Mouse (Mus musculus) lung, embryonic 15.5 days (tissue): ENCODE results near the gene Trp53i11. TPM values are rescaled to one million over a fixed set of nuclear protein-coding genes. Genes with fewer than 3 reads are reported as not detected.
A peak's percentile ranks its signal among the peaks of the same experiment; 100 is the strongest.

Source experiments
- ATAC-seq: fragments of 200-750 bp; cut with Nextera tagmentation; 2 replicates; pipeline ENCODE4 v1.8.0; 2017; ENCODE audit warnings: moderate number of reproducible peaks, borderline replicate concordance; ENCODE audit not compliant: low FRiP score, low TSS enrichment; ENCODE audit errors: extremely low read depth
- H3K27ac ChIP-seq: fragments of 300-500 bp; sonication (generic); 2 replicates; pipeline ENCODE4 v1.5.1; 2015; ENCODE audit warnings: moderate library complexity, mild to moderate bottlenecking, inconsistent platforms
- H3K27me3 ChIP-seq: fragments of 300-500 bp; sonication (generic); 2 replicates; pipeline ENCODE4 v1.6.1; 2015; ENCODE audit warnings: inconsistent platforms
- H3K36me3 ChIP-seq: fragments of 300-500 bp; sonication (generic); 2 replicates; pipeline ENCODE4 v1.6.1; 2015; ENCODE audit warnings: inconsistent platforms
- H3K4me1 ChIP-seq: fragments of 300-500 bp; sonication (generic); 2 replicates; pipeline ENCODE4 v1.6.1; 2015; ENCODE audit warnings: inconsistent platforms
- H3K4me2 ChIP-seq: fragments of 300-500 bp; sonication (generic); 2 replicates; pipeline ENCODE4 v1.6.1; 2015; ENCODE audit warnings: inconsistent platforms, mild to moderate bottlenecking, moderate library complexity
- H3K4me3 ChIP-seq: fragments of 300-500 bp; sonication (generic); 2 replicates; pipeline ENCODE4 v1.5.1; 2015; ENCODE audit warnings: mild to moderate bottlenecking, inconsistent platforms
- H3K9ac ChIP-seq: fragments of 300-500 bp; sonication (generic); 2 replicates; pipeline ENCODE4 v1.6.1; 2015; ENCODE audit warnings: inconsistent platforms
- H3K9me3 ChIP-seq: fragments of 300-500 bp; sonication (generic); 2 replicates; pipeline ENCODE4 v1.6.1; 2016; ENCODE audit warnings: inconsistent platforms
- WGBS: fragments of 180-500 bp; shearing (Covaris S2); methylation state at CpG from one replicate; pipeline ENCODE4 v1.1.7; 2015; 5-methylcytosine and 5-hydroxymethylcytosine counted together
- polyA plus RNA-seq: library from polyadenylated mRNA; unstranded; fragments of >200 nt; fragmentation: Nextera tagmentation; extraction: Ambion mirVana; gene quantifications from 2 replicates; pipeline ENCODE4 v1.2.1, GENCODE M21; 2015

Gene Trp53i11
- polyA plus RNA-seq: 24.9 and 29.7 TPM in 2 replicates

DNA sequence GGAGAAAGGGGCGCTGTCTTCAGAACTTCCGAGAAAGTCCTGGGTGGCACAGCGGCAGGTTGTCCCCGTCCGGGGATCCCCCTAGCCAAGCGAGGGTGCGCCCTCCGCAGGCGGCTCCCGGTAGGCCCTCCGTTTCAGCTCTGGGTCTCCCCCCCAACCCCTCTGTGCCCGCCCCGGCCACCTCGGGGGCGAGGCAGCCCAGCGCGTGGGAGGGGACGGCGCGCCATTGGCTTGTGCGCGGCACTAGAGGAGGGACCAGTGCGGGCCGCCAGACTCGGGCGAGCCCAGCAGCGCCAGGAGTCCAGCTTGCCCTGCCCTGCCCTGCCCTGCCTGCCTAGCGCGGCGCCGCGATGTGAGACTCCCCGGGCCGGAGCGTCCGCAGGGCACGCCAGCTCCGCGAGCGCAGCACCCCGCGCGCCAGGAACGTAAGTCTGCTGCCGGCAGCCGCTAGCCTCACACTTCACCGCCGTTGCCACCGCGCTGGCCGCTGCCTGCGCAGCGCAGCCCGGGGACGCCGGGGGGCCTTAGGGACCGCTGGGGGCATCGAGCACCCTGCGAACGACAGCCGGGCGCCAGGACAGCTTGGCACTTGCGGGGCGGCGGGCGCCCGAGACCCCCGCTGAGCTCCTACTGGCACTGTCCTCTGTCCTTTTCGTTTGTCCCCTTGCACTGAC, at the start of gene Trp53i11:
Gene Trp53i11 (plus strand): TSS at position 226 of the 674 bp plus-strand sequence.
- Histone ChIP-seq H3K4me2 (peak within 1 kb of the TSS; percentile 96), H3K27ac (peak within 1 kb of the TSS; percentile 52), H3K27me3 (peaks cover 12% of the 10 kb centered on the region), H3K36me3 (no peaks in the 10 kb centered on the region), H3K9me3 (no peaks in the 10 kb centered on the region), H3K4me3 (peak within 1 kb of the TSS; percentile 65), H3K4me1 (peaks cover 29% of the 10 kb centered on the region), H3K9ac (peak within 1 kb of the TSS; percentile 64)
- under 1% methylated on average over 69 of the region's 69 CpGs for WGBS
- peak; percentile 88 for ATAC-seq

DNA sequence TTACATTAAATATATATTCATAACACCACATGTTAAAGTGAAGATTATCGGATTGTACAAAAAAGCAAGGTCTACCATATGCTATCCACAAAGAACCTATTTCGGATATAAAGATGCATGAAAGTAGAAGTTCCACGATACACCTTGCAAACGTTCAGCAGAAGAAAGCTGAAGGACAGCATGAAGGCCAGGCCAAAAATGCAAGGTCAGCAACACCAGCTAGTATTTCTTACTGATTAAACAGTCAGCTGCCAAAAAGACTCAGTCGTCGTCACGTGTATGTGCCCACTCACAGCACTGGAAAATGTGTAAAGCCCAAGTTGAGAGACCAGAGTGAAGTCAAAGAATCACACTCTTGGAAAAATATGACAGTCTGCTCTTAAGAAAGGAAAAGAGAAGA, 47.9 kb upstream of the Trp53i11 start:
- no peaks in the 10 kb centered on the region for H3K4me1 ChIP-seq
- no peak overlapping the region for H3K9ac ChIP-seq
- H3K4me3 ChIP-seq: no peak overlapping the region
- ATAC-seq: no peak
- no peaks in the 10 kb centered on the region for H3K9me3 ChIP-seq
- no peak overlapping the region for H3K27ac ChIP-seq
- H3K27me3 ChIP-seq: no peaks in the 10 kb centered on the region
- H3K4me2 ChIP-seq: no peak overlapping the region
- no peaks in the 10 kb centered on the region for H3K36me3 ChIP-seq
- 85% methylated on average over 7 of the region's 7 CpGs for WGBS

DNA sequence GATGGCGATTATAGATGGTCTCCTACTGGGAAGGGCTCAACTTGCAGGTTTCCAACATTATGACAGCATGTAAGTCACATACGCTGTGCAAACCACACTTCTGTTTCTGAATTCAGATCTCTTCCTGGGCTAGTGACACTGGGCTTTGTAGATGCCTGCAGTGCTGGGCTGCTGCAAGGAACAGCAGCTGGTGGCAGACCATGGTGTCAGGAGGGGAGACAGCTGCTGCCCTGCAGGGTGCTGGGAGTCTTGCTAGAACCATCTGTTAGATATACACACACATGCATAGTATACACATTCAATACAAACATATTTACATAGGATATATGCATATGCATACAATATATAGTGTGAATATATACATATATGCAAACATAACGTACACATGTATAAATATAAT, 46.0 kb upstream of the Trp53i11 start:
- no peaks in the 10 kb centered on the region for H3K27me3 ChIP-seq
- WGBS: 69% methylated on average over 3 of the region's 3 CpGs
- H3K36me3 ChIP-seq: no peaks in the 10 kb centered on the region
- no peaks in the 10 kb centered on the region for H3K4me1 ChIP-seq
- H3K9ac ChIP-seq: no peak overlapping the region
- no peak overlapping the region for H3K4me2 ChIP-seq
- ATAC-seq: no peak
- no peak overlapping the region for H3K27ac ChIP-seq
- no peaks in the 10 kb centered on the region for H3K9me3 ChIP-seq
- H3K4me3 ChIP-seq: no peak overlapping the region

DNA sequence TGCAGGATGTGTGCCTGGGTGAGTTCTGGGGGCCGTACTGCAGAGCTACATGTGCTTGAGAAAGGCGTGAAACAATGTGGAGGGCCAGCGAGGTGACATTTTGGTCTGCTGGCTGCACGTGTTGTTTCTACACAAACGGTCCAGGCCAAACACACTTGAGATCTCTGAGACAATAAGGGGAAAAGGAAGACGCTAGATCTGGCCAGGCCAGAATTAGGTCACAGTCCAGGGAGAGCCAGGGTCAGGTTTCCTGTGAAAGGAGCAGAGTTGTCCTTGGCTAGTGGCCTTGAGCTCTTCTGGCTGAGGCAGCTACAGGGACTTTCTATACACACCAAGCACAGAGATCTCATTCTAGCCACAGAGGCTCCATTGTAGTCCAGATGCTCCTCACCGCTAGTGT, 44.7 kb upstream of the Trp53i11 start:
- 0 out of 2 replicates have a peak, but pooled peaks have one; percentile 65 for ATAC-seq
- WGBS: 47% methylated on average over 7 of the region's 7 CpGs
- H3K27ac ChIP-seq: peak overlapping the region; percentile 64

DNA sequence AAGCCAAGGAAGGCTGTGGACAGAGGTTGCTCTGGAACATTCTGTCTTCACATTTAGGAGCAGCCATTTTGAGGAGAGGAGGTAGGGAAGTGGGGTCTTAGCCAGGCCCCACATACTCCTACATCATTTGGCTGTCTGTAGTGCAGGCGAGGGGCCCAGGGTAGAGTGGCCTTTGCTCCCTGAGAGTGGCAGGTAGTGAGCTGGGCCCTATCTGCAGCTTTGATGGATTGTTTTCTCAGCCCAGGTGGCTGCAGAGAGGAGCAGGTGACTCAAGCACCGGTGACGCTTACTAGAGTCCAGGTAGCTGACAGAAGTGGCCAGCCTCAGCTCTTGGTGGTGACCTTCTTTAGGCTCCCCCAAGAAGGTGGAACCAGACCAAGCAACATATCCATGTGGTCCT, 43.2 kb upstream of the Trp53i11 start:
- H3K4me1 ChIP-seq: no peaks in the 10 kb centered on the region
- no peak overlapping the region for H3K9ac ChIP-seq
- no peaks in the 10 kb centered on the region for H3K36me3 ChIP-seq
- H3K4me2 ChIP-seq: no peak overlapping the region
- no peak overlapping the region for H3K27ac ChIP-seq
- H3K4me3 ChIP-seq: no peak overlapping the region
- 73% methylated on average over 3 of the region's 3 CpGs for WGBS
- no peak for ATAC-seq
- no peaks in the 10 kb centered on the region for H3K27me3 ChIP-seq
- H3K9me3 ChIP-seq: no peaks in the 10 kb centered on the region

More for the DNA sequence above, 44.7 kb upstream of the Trp53i11 start:
- H3K27me3 ChIP-seq: no peaks in the 10 kb centered on the region
- H3K9ac ChIP-seq: no peak overlapping the region
- no peak overlapping the region for H3K4me3 ChIP-seq
- no peaks in the 10 kb centered on the region for H3K9me3 ChIP-seq
- no peak overlapping the region for H3K4me2 ChIP-seq
- no peaks in the 10 kb centered on the region for H3K36me3 ChIP-seq
- H3K4me1 ChIP-seq: no peaks in the 10 kb centered on the region

DNA sequence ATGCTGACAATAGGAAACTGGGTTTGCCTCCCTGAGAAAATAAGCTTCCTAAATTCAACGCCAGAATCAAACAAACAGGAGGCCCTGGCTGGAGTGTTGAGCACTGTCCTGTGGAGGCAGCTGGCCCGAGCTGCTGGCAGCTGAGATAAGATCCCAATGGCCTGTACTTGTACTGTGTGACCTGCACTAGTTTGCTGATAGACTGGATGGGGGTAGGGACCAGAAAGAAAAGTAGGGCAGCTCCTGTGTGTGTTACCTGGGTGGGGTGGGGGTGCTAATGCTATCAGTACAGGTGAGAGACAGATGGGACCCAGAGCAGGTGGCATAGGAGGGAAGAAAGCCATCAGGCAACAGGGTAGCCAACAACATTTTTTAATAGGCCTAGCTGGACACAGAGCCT, 37.3 kb upstream of the Trp53i11 start:
- H3K27ac ChIP-seq: no peak overlapping the region
- no peak overlapping the region for H3K4me3 ChIP-seq
- H3K27me3 ChIP-seq: no peaks in the 10 kb centered on the region
- H3K36me3 ChIP-seq: no peaks in the 10 kb centered on the region
- no peak overlapping the region for H3K4me2 ChIP-seq
- 23% methylated on average over 2 of the region's 2 CpGs for WGBS
- H3K9me3 ChIP-seq: no peaks in the 10 kb centered on the region
- H3K9ac ChIP-seq: no peak overlapping the region
- no peak for ATAC-seq
- no peaks in the 10 kb centered on the region for H3K4me1 ChIP-seq

DNA sequence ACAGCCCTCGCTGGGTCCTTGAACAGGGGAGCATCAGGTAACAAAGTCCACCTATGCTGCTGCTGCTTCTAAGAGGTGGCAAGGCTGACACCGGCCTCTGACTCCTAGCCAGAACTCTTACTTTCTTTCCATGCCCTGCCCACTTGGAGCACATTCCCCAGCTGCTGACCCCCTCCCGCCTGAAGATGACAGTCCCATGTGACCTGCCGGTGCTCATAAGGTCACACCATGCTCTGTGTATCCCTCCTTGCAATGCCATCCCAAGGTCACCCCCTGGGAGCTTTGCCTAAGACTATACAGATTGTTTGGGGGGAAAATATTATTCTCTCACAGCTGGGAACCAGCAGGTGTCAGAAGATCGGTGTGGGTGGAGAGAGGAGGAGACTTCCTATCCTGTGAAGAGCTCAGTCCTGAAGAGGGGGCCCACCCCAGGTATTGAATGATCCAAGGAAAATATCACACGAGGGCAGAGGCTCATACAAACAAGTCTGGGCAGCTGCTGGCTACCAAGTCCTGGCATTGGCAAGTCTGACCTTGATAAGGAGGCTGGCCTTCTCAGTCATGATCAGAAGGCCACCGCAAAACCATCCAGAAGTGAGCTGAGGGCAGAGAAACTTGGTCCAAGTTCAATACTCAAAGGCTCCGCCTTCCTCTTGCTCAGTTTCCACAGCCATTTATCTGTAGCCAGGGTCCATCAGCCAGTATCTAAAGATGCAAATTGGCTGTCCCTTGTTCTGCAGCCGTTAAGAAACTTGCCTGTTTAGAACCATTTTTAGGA, 36.5 kb upstream of the Trp53i11 start:
- Histone ChIP-seq H3K9ac (no peak overlapping the region), H3K36me3 (no peaks in the 10 kb centered on the region), H3K4me1 (no peaks in the 10 kb centered on the region), H3K9me3 (no peaks in the 10 kb centered on the region), H3K4me2 (no peak overlapping the region), H3K4me3 (no peak overlapping the region), H3K27me3 (no peaks in the 10 kb centered on the region), H3K27ac (no peak overlapping the region)
- WGBS: 62% methylated on average over 9 of the region's 9 CpGs
- no peak for ATAC-seq

DNA sequence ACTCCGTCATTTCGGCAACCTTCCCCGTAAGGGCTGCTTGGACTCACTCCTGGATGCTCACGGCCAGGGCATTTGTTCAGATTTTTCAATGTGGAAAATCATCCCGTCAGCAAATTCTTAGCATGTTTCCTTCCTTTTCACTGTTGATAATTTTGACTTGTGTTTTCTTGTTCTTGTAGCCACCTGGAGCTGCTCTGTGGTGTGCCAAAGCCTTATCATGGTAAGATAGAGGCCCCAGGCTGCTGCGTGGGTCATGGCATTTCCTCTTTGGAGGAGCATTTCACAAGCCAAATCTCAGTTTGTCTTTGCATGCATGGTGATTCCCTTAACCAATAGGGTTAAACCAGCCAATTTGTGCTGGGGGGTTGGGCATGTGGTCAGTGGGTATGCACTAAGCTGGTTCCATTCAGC, 35.2 kb upstream of the Trp53i11 start:
- H3K9ac ChIP-seq: no peak overlapping the region
- H3K36me3 ChIP-seq: no peaks in the 10 kb centered on the region
- H3K4me3 ChIP-seq: no peak overlapping the region
- no peaks in the 10 kb centered on the region for H3K27me3 ChIP-seq
- H3K4me1 ChIP-seq: no peaks in the 10 kb centered on the region
- H3K4me2 ChIP-seq: no peak overlapping the region
- H3K27ac ChIP-seq: no peak overlapping the region
- no peak for ATAC-seq
- no peaks in the 10 kb centered on the region for H3K9me3 ChIP-seq
- 66% methylated on average over 6 of the region's 6 CpGs for WGBS

DNA sequence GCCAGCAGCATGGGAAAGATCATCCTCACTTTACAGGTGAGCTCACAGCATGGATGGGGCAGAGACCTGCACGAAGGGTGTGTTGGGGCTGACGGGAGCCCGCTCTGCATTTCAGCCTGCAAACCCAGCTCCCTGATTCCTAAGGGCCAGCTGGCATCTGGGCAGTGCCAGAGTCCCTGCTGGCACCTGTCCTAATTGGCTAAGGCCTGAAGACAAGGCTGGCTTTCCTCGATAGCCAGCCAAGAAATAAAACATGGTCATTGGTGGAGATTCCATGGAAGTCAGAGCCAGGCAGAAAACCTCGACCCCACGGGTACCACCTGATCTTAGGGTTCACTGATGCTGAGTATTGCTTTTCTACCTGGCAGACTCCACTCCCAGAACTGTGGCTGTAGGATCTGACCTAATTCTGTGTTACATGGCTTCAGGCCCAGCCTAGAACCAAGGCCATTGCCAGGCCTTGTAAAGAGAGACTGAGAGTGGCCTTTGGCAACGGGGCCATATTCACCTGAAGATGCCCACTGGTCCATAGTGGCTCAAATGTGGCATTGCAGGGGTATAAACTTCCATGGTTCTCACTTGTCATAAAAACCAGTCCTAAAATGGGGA, 34.4 kb upstream of the Trp53i11 start:
- 75% methylated on average over 7 of the region's 7 CpGs for WGBS
- no peak for ATAC-seq
- no peak overlapping the region for H3K9ac ChIP-seq
- no peaks in the 10 kb centered on the region for H3K9me3 ChIP-seq
- H3K27ac ChIP-seq: no peak overlapping the region
- no peak overlapping the region for H3K4me3 ChIP-seq
- no peak overlapping the region for H3K4me2 ChIP-seq
- no peaks in the 10 kb centered on the region for H3K27me3 ChIP-seq
- no peaks in the 10 kb centered on the region for H3K4me1 ChIP-seq
- H3K36me3 ChIP-seq: no peaks in the 10 kb centered on the region

DNA sequence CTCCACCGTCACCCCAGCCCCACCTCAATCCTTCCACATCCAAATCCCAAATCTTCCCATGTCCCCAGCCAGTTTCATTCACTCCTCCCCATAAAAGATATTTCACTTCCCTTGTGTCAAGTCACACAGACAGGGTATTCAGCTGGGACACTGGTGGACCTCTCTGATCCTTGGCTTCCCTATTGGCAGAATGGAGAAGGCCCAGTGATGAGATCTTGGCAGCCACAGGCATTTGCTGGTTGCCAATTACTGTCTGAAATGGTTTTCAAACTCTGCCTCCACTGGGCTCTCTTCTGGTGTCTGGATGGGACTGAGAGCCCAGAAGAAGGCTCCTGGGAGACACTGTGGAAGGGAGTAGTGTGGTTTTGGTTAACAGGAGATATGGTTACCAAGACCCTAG, 33.5 kb upstream of the Trp53i11 start:
- WGBS: 93% methylated on average over 1 of the region's 1 CpGs
- Histone ChIP-seq H3K27me3 (no peaks in the 10 kb centered on the region), H3K4me1 (no peaks in the 10 kb centered on the region), H3K4me3 (no peak overlapping the region), H3K9ac (no peak overlapping the region), H3K36me3 (no peaks in the 10 kb centered on the region), H3K9me3 (no peaks in the 10 kb centered on the region), H3K4me2 (no peak overlapping the region), H3K27ac (no peak overlapping the region)
- ATAC-seq: no peak

DNA sequence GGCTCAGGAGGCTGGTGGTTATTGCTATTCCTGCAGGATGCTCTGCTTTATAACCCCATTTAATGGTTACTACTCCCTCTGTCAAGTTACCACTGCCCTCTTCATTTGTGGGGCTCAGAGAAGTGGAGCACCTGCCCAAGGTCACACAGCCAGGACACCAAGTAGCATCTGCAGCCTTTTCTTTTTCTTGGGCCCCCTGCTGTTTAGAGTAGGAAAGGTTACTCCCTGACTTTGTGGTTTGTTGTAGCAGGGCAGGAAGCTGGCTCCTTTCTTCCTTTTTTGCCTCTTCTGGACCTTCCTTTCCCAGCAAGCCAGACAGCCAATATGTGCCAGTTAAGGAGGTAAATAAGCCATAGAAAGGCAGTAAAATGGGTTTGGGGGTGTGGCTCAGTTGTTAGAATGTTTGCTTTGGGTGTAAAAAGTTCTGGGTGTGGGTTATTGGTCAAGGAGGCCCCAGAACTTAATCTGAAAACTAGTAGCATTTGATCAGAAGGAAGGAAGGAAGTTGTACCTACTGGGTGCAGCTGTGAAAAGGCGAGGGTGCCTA, 32.8 kb upstream of the Trp53i11 start:
- Histone ChIP-seq H3K9me3 (no peaks in the 10 kb centered on the region), H3K27me3 (no peaks in the 10 kb centered on the region), H3K4me2 (no peak overlapping the region), H3K36me3 (no peaks in the 10 kb centered on the region), H3K4me3 (no peak overlapping the region), H3K4me1 (no peaks in the 10 kb centered on the region), H3K27ac (no peak overlapping the region), H3K9ac (no peak overlapping the region)
- 67% methylated on average over 1 of the region's 1 CpGs for WGBS
- no peak for ATAC-seq
